Mouse (Mus musculus) bone marrow, adult 2 months (tissue): Measurements from ENCODE around the gene Zbtb8b. TPM values are rescaled to one million over a fixed set of nuclear protein-coding genes. Genes with fewer than 3 reads are reported as not detected.
A peak's percentile ranks its signal among the peaks of the same experiment; 100 is the strongest.

ENCODE experiments used
- H3K27ac ChIP-seq: fragments of 200-500 bp; 2 replicates; pipeline ENCODE4 v1.5.1; 2012; ENCODE audit warnings: low read depth, mild to moderate bottlenecking, control low read depth, inconsistent platforms, low read length; ENCODE audit not compliant: control insufficient read depth, poor library complexity, insufficient read depth
- H3K4me1 ChIP-seq: fragments of 200-500 bp; 2 replicates; pipeline ENCODE4 v1.6.1; 2011; ENCODE audit warnings: low read length; ENCODE audit not compliant: control insufficient read depth, insufficient read depth
- H3K4me3 ChIP-seq: fragments of 200-500 bp; replicated peaks from 2 replicates; pipeline ENCODE3; 2011; ENCODE audit warnings: mild to moderate bottlenecking, low read depth, low read length, control low read depth; ENCODE audit not compliant: control insufficient read depth
- CTCF ChIP-seq: fragments of 200-500 bp; IDR thresholded peaks from 2 replicates; pipeline ENCODE4 v1.5.1; 2011; ENCODE audit warnings: low read length, control low read depth; ENCODE audit not compliant: control insufficient read depth, insufficient read depth
- POLR2A ChIP-seq: fragments of 200-500 bp; IDR thresholded peaks from 2 replicates; pipeline ENCODE4 v1.6.1; 2011; ENCODE audit warnings: low read depth, mild to moderate bottlenecking, control low read depth, low read length, borderline replicate concordance; ENCODE audit not compliant: control insufficient read depth
- whole genome bisulfite sequencing: fragments of 180-500 bp; shearing (Covaris S2); methylation state at CpG from one replicate; pipeline ENCODE4 v1.1.7; 2018; 5-methylcytosine and 5-hydroxymethylcytosine counted together
- polyA plus RNA-seq: library from polyadenylated mRNA; stranded (reverse); fragments of >200 nt; gene quantifications from 2 replicates; pipeline ENCODE4 v1.2.4, GENCODE M21; 2011; ENCODE audit warnings: low replicate concordance; ENCODE audit not compliant: missing spikeins, insufficient read depth, insufficient read length

Zbtb8b gene
- polyA plus RNA-seq, 1 experiment: not detected

GRCm38 (mm10) chr4:129386269-129386946 is 54.2 kb downstream of the Zbtb8b start:
- H3K4me3 ChIP-seq: no peak overlapping the region
- 52% methylated on average over 8 of the region's 8 CpGs for WGBS
- H3K27ac ChIP-seq: no peak overlapping the region
- no peak for TF ChIP-seq CTCF
- no peak for TF ChIP-seq POLR2A
- H3K4me1 ChIP-seq: no peaks in the 10 kb centered on the region; the same call in 1 of the 2 replicates

- no peak for TF ChIP-seq POLR2A
- TF ChIP-seq CTCF: no peak
- WGBS: 64% methylated on average over 11 of the region's 11 CpGs
- Histone ChIP-seq H3K4me3 (peak overlapping the region; percentile 44), H3K27ac (no peak overlapping the region), H3K4me1 (no peaks in the 10 kb centered on the region; the same call in 1 of the 2 replicates)
These were observed 55.0 kb downstream of the Zbtb8b start for GRCm38 (mm10) chr4:129385685-129386084.

- no peak overlapping the region for H3K27ac ChIP-seq
- H3K4me1 ChIP-seq: no peaks in the 10 kb centered on the region; the same call in 1 of the 2 replicates
- 67% methylated on average over 6 of the region's 6 CpGs for WGBS
These were observed 56.2 kb downstream of the Zbtb8b start for GRCm38 (mm10) chr4:129384440-129384839.

GRCm38 (mm10) chr4:129383586-129383985 is 57.1 kb downstream of the Zbtb8b start:
- H3K27ac ChIP-seq: no peak overlapping the region
- no peaks in the 10 kb centered on the region; the same call in 1 of the 2 replicates for H3K4me1 ChIP-seq
- TF ChIP-seq POLR2A: no peak
- TF ChIP-seq CTCF: no peak
- H3K4me3 ChIP-seq: no peak overlapping the region
- WGBS: 88% methylated on average over 3 of the region's 3 CpGs

More at GRCm38 (mm10) chr4:129384440-129384839, 56.2 kb downstream of the Zbtb8b start:
- H3K4me3 ChIP-seq: no peak overlapping the region
- TF ChIP-seq POLR2A (no peak), CTCF (no peak)

- H3K4me3 ChIP-seq: no peak overlapping the region
- WGBS: 91% methylated on average over 2 of the region's 2 CpGs
These were observed 58.2 kb downstream of the Zbtb8b start for GRCm38 (mm10) chr4:129382488-129382887.

GRCm38 (mm10) chr4:129382029-129382428 is 58.6 kb downstream of the Zbtb8b start:
- H3K4me3 ChIP-seq: no peak overlapping the region
- 86% methylated on average over 9 of the region's 9 CpGs for WGBS
- H3K4me1 ChIP-seq: no peaks in the 10 kb centered on the region; the same call in 1 of the 2 replicates
- no peak for TF ChIP-seq POLR2A
- TF ChIP-seq CTCF: no peak
- H3K27ac ChIP-seq: no peak overlapping the region

More at GRCm38 (mm10) chr4:129382488-129382887, 58.2 kb downstream of the Zbtb8b start:
- Histone ChIP-seq H3K27ac (no peak overlapping the region), H3K4me1 (no peaks in the 10 kb centered on the region; the same call in 1 of the 2 replicates)
- no peak for TF ChIP-seq POLR2A
- TF ChIP-seq CTCF: no peak

- Histone ChIP-seq H3K4me1 (no peaks in the 10 kb centered on the region; the same call in 1 of the 2 replicates), H3K4me3 (no peak overlapping the region), H3K27ac (no peak overlapping the region)
- TF ChIP-seq POLR2A (no peak), CTCF (no peak)
- WGBS: 81% methylated on average over 8 of the region's 8 CpGs
These were observed 59.5 kb downstream of the Zbtb8b start for GRCm38 (mm10) chr4:129381148-129381547.

- H3K4me3 ChIP-seq: no peak overlapping the region
- no peaks in the 10 kb centered on the region for H3K4me1 ChIP-seq
- 44% methylated on average over 3 of the region's 3 CpGs for WGBS
- H3K27ac ChIP-seq: no peak overlapping the region
- TF ChIP-seq CTCF: no peak
- no peak for TF ChIP-seq POLR2A
These were observed 60.8 kb downstream of the Zbtb8b start for GRCm38 (mm10) chr4:129379805-129380204.
